Mouse (Mus musculus) ZHBTc4 (cell line): ENCODE results near the gene Scap.
"Not testable (repeated sequence)": the region's sequence is repeated elsewhere in the genome, so short reads cannot be mapped to it uniquely, and the experiment has no call there.

ENCODE experiments used
- DNase-seq: peaks from one replicate; pipeline ENCODE4 v3.0.0-alpha.2; 2011; ENCODE audit warnings: low read depth, low spot score

Scap gene

DNA sequence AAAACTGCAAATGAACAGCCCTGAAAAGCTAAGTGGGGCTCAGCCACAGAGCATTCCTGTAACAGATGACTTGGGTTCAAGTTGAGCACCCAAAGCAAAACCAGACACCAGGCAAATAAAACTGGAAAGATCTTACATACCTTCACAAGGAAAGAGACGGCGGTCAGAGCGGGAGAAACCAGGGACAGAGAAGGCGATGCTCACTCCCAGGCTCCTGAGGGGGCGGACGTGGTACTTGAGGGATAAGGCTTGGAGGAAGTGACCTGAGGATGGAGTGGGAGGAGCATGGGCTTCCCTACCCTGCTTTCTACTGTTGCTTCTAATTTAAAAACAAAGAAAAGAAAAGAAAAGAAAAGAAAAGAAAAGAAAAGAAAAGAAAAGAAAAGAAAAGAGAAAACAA lies 2.7 kb upstream of the Scap start:
- no peak for DNase-seq

DNA sequence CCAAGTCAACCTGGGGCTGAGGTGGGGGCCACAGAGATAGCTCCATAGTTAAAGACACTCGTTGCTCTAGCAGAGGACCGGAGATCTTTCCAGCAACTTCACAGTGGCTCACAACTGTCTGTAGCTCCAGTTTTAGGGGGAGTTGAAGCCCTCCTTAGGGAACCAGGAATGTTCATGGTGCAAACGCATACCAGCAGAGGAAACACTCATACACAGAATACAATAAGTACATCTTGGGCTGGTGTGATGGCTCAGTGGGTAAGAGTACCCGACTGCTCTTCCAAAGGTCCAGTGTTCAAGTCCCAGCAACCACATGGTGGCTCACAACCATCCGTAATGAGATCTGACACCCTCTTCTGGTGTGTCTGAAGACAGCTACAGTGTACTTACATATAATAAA lies 2.2 kb upstream of the Scap start:
- not testable (repeated sequence) for DNase-seq

DNA sequence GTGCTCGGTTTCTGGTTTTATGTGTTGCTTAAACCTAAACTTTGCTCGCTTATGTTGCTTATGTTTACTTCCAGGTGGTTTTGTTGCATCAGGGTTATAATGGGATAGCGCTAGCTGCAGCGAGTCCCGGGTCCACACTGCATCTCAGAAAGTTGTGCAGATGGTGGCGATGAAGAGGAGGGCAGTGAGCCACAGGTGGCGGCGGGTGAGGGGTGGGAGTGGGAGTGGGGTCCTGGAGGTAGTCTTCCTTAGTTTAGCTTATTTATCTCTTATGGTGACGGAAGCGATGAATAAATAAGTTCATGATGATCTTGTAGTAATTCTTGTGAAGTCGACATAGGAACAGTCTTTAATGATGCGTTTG lies 790 bp downstream of the Scap start:
- DNase-seq = no peak

DNA sequence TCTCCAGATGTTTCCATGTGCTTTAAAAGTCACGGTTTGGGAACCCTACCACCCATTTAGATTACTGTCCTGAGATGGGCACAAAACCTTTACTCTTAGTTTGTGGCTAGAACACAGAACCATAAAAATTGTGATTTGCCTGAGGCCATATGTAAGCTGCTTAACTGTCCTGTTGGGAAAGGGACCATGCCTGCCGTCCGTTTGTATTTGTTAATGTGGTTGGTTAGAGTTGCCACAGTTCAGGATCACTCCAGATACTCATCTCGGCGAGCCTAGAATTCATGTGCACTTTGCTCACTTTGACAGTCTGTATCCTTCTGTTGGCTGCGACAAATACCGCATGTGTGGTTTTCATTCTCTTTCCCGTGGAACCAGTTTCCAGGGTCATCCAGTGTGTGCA lies 1.8 kb downstream of the Scap start:
- DNase-seq = no peak

DNA sequence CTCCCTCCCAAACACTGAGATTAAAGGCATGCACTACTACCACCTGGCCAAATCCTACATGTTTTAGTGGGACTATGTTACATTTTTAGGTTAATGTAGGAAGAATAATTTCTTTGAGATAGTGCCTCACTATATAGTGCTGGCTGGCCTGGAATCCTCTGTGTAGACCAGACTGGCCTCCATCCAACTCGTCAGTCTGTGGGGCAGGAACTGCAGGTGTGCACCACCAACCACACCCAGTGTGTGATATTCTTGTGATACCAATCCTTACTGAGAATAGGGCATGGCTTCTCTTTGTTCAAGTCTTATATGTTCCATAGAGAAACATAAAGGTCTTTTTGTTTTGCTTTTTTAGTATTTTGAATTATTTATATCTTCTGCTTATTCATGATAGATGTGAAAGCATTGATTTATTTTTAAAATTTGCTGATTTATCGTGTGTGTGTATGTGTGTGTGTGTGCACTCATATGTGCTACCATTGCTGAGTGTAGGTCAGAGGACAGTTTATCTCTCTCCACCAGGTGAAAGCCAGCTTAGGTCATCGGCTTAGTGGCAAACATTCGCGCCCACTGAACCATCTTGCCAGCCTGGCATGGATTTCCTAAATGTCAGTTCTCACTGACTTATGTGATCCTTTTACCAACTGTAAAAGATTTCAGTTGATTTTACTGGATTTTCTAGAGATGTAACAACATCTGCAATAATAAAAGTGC lies 7.1 kb downstream of the Scap start:
- no peak for DNase-seq

DNA sequence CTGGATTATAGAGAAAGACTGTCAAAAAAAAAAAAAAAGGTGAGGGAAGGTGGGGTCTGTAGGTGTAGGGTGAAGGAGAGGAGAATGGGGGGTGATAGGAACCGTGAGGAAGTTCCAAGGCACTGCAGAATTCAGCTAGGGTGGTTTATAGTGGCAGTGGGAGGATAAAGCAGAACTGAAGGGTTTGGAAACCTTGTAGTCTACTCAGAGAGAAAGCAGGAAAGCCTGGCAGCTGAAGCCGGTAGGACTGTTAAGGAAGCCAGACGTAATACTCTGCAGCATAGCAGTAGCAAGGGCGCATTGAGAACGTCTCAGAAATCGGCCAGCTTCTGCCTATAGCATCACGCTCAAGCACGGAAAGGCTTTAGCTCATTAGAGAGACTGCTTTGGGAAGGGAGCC lies 8.9 kb downstream of the Scap start:
- no peak for DNase-seq

DNA sequence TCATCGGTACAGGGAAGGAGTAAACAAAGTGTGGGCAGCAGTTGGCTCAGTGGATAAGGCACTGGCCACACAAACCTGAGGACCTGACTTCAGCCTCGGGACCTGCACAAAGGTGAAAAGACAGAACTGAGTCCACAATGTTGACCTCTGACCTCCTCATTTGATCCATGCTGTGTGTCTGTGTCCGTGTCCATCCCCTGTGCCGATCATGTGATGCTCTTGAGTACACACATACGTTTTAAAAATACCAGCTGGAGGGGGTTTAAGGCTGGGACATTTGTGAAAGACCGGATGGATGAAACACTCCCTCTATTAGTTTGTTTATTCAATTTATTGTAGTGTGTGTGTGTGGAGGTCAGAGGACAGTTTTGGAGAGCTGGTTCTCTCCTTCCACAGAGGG lies 10.7 kb downstream of the Scap start:
- DNase-seq = no peak

DNA sequence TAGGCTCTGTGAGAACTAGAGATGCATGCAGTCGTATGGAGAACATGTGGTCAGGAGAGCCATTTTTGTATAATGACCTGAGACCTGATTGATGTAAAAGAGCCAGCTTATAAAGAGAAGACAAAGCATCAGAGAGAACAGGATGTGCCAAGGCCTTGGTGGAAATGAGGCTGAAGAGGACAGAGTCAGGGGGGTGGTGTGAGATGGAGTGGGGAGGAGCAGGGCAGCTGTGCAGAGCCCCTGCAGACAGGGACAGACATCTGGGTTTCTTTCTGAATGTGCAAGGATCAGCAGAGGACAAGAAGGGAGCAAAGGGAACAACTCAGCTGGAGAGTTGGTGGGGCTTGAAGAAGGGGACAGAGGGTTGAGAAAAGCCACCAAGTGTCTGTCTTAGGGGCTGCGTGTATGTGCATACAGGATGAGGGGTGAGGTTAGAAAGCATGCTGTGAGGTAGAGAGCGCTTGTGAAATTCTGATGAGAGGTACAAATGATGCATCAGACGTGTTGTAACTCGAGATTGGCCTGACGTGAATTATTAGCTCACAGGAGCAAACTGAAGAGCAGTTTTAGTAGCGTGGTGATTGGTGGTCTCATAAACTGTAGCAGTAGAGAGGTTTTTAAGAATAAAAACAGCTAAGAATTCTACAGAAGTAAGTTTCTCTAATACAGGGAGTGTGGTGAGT lies 12.1 kb downstream of the Scap start:
- DNase-seq = no peak

DNA sequence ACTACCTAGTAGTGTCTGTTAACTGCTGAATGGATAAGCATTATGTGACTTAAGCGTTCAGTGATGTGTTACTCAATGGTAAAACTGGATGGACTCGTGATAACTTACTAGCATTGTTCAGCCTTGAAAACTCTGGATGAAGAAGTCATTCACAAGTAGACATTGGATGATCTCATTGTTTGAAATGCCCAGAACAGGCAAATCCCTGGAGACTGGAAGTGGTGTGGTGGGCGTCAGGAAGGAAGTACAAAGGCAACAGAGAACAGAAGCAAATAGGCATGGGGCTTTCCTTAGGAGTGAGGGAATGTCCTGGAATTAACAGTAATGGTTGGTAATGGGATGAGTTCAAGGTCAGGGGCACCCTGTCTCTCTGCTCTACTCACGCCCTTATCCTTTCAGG lies 15.8 kb downstream of the Scap start:
- peak; percentile 63 for DNase-seq

DNA sequence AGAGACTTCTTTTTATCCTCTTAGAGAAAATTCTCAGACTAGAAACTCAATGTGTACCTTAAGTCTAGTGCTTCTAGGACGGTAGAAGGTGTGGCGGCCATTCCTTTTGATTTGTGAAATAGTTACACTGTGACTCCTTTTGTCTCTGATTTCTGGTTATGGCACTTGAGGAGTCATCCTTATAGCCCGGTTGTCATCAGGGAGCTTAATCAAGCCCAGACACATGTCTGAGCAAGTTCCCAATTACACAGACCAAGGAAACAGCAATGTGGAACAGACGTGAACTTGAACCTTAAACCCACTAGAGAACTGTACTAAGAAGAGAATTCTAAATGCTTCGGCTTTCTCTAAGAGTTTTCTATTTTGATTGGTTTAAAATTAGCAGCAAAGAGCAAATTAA lies 17.1 kb downstream of the Scap start:
- no peak for DNase-seq

DNA sequence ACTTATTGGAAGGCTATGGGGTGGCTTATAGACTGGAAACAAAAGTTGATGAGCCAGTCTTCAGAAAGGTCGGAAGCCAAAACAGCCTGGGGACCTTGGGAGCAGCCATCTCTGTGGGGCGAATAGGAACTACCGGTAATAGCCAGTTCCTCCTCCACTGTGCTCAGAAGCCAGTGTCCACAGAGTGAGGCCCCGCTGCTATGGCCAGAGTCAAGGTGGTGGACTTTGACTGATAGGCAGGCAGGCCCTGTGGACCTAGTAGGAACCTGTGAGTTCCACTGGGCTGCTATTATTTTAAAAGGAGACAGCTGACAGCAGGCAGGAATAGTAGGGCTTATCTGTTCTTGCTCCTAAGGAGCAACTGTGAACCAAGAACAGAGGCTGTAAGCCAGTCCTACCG lies 17.5 kb downstream of the Scap start:
- DNase-seq = no peak

DNA sequence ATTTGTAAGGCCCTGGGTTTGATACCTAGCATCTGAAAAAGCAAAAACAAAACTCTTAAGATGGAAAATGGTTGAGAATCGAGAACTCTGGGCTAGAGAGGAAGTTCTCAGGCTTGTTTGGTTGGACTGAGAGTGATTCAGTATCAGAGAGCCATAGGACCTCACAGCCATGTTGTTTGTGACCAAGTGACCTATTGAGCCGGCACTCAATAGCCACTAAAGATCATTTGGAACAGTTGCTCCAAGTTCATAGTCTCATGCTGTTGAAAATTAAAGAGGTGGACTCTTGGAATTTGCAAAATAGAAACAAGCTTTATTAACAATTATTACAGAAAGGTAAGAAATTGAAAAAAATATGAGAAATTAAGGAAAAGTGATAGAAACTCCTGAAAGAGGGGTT lies 18.3 kb downstream of the Scap start:
- no peak for DNase-seq

DNA sequence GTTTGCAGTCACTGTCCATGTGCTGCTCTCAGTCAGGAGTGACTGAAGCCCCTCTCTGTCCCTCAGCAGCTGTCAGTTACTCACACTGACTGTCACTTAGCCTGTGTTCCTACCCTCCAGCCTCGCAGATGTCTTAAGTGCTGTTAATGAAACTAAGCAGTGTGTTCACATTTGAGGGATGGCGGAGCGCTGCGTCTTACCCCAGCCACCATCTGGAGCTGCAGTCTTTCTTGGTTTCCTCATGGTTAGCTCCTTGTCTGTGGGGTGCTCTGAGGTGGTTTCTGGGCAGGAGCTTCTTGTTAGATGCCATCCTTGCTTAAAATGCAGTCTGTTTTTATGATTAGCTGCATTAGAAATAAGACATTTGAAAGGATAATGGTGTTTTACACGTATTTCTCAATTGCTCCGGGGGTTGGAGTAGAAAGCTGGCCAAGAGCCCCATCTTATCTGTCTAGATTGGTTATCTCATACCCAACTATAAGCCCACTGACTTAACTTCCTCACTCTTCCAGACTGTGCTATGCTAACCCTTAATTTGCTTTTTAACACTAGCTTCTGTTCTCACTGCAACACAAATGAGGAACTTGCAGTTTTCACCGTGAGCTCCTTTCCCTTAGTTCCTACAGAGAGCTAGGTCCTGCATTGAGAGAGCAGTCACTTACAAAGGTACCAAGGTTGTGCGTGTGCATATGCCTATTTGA lies 19.0 kb downstream of the Scap start:
- no peak for DNase-seq

DNA sequence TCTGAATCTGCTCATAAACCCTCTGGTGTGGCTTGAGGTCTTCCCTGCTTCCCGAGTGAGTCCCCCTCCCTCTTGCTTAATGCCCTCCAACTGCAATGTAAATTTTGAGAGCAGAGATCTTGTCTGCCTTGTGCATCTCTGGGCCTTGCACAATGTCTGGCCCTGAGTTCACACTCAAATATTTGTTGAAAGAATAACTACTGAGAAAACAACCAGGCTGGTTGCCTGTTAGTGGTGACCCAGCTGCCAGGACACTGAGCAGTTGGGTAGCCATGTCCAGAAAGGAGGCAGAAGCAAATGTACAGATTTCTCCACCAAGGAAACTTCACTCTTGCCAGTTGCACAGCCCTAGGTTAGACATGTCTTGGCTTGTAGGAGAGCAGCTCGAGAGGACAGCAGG lies 25.3 kb downstream of the Scap start:
- DNase-seq = no peak

DNA sequence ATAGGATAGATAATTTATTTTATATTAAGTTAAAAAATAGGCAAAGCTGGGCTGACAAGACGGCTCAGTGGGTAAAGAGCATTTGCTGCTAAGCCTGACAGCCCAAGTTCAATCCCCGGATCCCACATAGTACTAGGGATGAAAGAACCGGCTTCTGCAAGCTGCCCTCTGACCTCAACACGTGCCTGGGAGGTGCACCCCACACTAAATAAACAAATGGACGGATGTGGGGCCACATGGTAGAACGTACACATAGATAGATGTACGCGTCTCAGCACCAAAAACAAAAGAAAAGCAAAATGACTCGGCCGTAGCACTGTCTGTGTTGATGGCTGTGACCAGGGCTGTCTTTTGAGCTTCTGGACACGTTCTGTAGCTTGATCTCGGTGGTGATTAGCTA lies 28.2 kb downstream of the Scap start:
- no peak for DNase-seq

DNA sequence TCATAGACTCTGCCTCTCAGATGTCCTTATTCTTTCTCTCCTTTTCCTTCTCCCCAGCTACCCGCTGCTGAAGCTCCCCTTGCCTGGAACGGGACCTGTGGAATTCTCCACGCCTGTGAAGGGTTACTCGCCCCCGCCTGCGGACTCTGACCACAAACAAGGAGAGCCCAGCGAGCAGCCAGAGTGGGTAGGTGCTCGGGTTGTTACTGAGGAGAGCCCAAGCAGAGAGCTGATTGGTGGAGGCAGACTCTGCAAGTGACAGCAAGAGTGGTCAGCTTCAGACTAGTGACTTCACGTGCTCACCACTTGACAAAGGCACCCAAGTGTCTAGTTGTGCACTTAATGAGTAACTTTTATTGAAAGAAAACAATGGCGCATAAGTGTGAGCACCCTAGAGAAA lies 29.2 kb downstream of the Scap start:
- DNase-seq = no peak

DNA sequence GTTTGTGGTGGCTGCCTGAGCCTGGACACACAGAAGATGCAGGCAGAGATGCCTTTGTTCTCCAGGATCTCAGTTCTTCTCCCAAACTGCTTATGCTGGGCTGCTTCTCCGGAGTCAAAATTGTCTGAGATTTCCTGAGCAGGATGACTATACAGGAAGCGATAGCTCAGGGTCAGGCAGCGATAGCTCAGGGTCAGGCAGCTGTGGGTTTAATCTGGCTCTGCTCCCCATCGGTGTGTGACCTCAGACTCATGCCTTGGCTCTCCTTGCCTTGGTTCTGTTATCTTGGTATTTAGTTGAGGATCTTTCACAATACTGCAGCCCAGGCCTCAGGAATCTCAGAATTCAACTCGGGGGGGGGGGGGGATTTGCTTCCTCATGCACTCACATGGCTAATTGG lies 33.7 kb downstream of the Scap start:
- DNase-seq = no peak

DNA sequence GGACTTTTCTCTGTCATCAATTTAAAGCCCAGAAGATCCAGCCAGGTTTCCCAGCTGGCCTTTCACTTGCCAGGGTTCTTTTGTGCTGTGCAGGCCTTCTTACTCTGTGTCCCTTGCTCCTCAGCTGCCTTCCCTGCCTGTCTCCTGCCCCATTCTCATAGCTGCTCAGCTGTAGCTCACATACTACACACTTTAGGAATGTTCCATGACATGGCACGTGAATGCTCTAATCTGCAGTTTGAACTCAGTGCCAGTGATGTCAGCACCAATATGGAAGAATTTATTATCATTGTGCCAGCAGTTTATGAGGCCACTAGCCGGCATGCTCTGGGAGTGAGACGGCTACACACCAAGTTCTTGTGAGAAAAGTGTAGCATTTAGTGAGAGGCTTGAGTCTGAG lies 36.8 kb downstream of the Scap start:
- no peak for DNase-seq

DNA sequence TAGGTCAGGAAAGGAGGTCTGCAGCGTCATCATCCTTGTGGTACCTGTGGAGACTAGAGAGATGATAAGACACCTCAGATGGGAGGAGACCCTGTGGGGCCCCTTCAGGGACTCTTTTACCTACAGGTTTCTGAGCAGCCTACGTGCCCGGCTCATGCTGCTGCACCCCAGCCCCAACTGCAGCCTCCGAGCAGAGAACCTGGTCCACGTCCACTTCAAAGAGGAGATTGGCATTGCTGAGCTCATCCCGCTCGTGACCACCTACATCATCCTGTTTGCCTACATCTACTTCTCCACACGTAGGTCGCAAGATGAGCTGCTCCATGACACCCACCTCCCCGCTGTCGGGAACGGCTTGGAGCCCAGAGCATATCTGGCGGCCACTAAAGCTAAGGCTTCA lies 40.8 kb downstream of the Scap start:
- DNase-seq = no peak

DNA sequence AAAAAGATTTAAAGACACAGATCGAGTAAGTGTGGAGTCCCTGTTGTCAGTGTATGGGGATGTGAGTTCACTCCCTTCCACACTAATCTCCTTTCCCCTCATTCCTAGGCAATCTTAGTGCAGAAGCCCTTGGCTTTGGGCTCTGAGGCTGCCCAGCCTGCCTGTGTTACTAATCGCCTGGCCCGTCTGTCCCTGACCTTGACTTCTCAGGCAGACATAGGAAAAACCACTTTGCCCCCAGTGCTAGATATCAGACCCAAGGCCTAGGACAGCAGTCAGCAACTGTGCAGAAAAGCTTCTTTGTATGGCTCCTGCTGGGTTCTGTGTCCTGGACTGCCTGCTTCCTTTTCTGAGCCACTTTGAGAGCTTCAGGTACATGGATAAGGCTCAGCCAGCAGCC lies 42.6 kb downstream of the Scap start:
- DNase-seq = no peak

DNA sequence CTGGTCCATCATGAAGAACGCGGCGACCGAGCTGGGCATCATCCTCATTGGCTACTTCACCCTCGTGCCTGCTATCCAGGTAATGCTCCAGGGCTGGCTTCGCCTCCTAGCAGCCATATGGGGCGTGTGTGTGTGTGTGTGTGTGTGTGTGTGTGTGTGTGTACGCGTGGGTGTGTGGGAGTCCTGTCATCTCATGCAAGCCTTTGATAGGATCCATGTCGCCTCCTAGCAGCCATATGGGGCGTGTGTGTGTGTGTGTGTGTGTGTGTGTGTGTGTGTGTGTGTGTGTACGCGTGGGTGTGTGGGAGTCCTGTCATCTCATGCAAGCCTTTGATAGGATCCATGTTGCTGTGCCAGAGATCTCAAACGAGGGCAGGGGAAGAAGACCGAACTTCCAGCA lies 44.6 kb downstream of the Scap start:
- not testable (repeated sequence) for DNase-seq

DNA sequence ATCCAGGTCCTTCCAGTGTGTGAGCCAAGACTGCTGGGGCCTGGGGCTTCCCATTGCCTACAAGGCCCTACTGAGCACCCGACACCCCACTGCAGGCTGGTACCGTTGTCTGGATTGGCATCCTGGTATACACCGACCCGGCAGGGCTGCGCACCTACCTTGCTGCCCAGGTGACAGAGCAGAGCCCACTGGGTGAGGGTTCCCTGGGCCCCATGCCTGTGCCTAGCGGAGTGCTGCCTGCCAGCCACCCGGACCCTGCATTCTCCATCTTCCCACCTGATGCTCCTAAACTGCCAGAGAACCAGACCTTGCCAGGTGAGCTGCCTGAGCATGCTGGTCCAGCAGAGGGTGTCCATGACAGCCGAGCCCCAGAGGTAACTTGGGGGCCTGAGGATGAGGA lies 46.3 kb downstream of the Scap start:
- DNase-seq = no peak

DNA sequence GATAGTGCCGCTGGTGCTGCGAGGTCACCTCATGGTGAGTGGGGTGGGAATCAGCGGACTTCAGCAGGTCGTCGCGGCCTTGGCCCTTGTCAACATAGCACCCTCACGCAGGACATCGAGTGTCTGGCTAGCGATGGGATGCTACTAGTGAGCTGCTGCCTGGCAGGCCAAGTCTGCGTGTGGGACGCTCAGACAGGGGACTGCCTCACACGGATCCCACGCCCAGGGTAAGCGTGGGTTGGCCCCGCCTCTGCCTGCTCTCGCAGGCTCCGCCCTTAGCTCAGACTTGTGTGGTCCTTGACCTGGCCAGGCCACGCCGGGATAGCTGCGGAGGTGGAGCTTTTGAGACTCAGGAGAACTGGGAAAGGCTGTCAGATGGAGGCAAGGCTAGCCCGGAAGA lies 47.6 kb downstream of the Scap start:
- peak; percentile 88 for DNase-seq
